22 mouse cellular contexts compared by ENCODE assay signal in genomic region chr17:34308161-34308560, GRCm38 (mm10). TPM values are rescaled to one million over a fixed set of nuclear protein-coding genes. Genes with fewer than 3 reads are reported as not detected.
"Had no signal": no experiment of that assay in that cellular context is flagged by ENCODE, and none has a peak within 500 bp of the region (broad histone marks: within the 10 kb centered on the region; RNA-seq: fewer than 3 reads in every experiment).

No protein-coding gene starts in this region.

- H3K9ac ChIP-seq: liver, embryonic 13.5 days; midbrain, embryonic 12.5 days; neural tube, embryonic 13.5 days had no signal

- H3K9me3 ChIP-seq: liver, embryonic 13.5 days; midbrain, embryonic 12.5 days; neural tube, embryonic 13.5 days had no signal

- H3K4me2 ChIP-seq: liver, embryonic 13.5 days; midbrain, embryonic 12.5 days; neural tube, embryonic 13.5 days had no signal

- H3K27ac ChIP-seq: kidney, postnatal 0 days; layer of hippocampus, adult 2 months; liver, embryonic 13.5 days; macrophage; midbrain, embryonic 12.5 days; neural tube, embryonic 13.5 days; stomach, postnatal 0 days had no signal

- H3K4me1 ChIP-seq: liver, embryonic 13.5 days had no signal

- DNase-seq: kidney, adult 11 months; kidney, postnatal 25 days; layer of hippocampus, adult 9-11 months; liver, embryonic 13.5 days; lung, adult 2 months; thymus, postnatal 36 days had no signal

- H3K36me3 ChIP-seq: liver, embryonic 13.5 days; midbrain, embryonic 12.5 days; neural tube, embryonic 13.5 days had no signal

- H3K4me3 ChIP-seq: layer of hippocampus, adult 2 months; liver, embryonic 13.5 days; midbrain, embryonic 12.5 days; myocyte; neural tube, embryonic 13.5 days had no signal

RNA-seq across cellular contexts. Expression of gene H2-Eb1, which starts 2.5 kb away (rescaled TPM):
- polyA plus RNA-seq: myocyte had no signal

RNA-seq across cellular contexts. Expression of gene H2-Eb2, which starts 17.3 kb away (rescaled TPM):
- total RNA-seq: layer of hippocampus, adult 2 months; layer of hippocampus, postnatal 25 days; left cerebral cortex, adult 18-20 months; left cerebral cortex, postnatal 25 days had no signal
- polyA plus RNA-seq: kidney, postnatal 0 days; limb, embryonic 14.5 days; liver, embryonic 13.5 days; liver, embryonic 16.5 days; midbrain, embryonic 12.5 days; myocyte; stomach, embryonic 14.5 days; stomach, postnatal 0 days had no signal

RNA-seq across cellular contexts. Expression of gene H2-Aa, which starts 20.5 kb away (rescaled TPM):
- polyA plus RNA-seq: limb, embryonic 11.5 days; midbrain, embryonic 16.5 days; myocyte had no signal

RNA-seq across cellular contexts. Expression of gene Btnl2, which starts 46.5 kb away (rescaled TPM):
- polyA plus RNA-seq: limb, embryonic 11.5 days; liver, adult 2 months; myocyte; neural tube, embryonic 13.5 days had no signal

RNA-seq across cellular contexts. Expression of gene H2-Ab1, which starts 50.7 kb away (rescaled TPM):
- polyA plus RNA-seq: myocyte had no signal
